Mouse (Mus musculus): ENCODE data around the gene Sash3.

The Sash3 gene

GRCm38 (mm10) chrX:48146262-48146661 is at the start of gene Sash3:
TSS of gene Sash3 (plus strand) at chrX:48146436.
- DNase-seq (ENCODE audit: low read depth) = no peak

GRCm38 (mm10) chrX:48096580-48096979 is 49.7 kb upstream of the Sash3 start:
- DNase-seq (ENCODE audit: low read depth) = no peak

DNA sequence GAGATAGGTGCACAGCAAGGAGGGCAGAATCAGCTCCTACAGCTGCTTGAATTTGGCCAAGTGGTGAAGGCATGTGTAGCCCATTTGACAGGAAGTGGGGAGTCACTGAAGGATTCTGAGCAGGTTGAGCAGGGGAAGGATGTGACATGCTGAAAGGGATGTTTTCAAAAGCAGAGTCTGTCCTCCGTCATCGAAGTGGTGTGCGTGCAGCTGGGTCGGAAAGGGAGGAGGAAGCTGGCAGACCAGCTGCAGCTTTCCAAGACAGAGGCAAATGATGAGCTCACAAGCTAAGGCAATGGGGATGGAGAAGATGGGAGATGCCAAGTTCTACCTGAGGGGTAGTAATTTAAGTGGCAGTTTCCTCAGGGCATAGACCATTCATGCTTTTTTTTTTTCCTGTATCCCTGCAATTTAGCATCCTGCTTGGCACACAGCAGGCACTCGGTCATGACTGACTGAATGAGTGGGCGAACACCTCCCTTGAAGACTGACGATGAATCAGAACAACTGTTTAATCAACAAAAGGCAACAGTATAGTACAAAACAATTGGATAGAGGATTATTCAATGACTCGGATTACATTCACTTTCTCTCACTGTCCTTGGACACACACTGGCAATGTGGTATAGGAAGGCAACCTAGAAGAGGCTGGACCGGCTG is 47.6 kb upstream of the Sash3 start:
- DNase-seq (ENCODE audit: low read depth) = no peak

DNA sequence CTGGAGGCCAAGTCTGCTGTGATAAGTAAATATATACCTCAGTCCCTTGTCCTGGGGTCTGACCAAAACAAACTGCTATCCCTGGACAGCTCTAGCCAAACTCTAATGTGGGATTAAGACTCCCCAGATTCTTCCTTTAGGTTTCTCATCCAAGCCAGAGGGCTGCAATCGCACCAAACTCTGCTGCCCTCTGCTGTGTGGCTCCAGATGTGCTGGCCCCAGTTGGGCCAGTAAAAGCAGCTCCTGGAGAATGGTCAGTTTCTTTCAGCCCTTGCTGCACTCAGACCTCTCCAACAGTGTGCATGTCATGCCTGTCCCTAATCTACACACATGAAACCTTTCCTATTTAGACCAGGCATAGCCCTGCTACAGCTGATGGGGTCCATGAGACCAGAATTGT is 46.4 kb upstream of the Sash3 start:
- no peak for DNase-seq (ENCODE audit: low read depth)

GRCm38 (mm10) chrX:48103256-48103655 is 43.0 kb upstream of the Sash3 start:
- no peak for DNase-seq (ENCODE audit: low read depth)

- no peak for DNase-seq (ENCODE audit: low read depth)
Observed at GRCm38 (mm10) chrX:48104736-48105441, 41.3 kb upstream of the Sash3 start.

GRCm38 (mm10) chrX:48106226-48106625 is 40.0 kb upstream of the Sash3 start:
- no peak for DNase-seq (ENCODE audit: low read depth)

GRCm38 (mm10) chrX:48108394-48109315 is 37.6 kb upstream of the Sash3 start, which contains the start of gene Xpnpep2:
TSS of gene Xpnpep2 (plus strand) at chrX:48108725.
- no peak for DNase-seq (ENCODE audit: low read depth)

DNA sequence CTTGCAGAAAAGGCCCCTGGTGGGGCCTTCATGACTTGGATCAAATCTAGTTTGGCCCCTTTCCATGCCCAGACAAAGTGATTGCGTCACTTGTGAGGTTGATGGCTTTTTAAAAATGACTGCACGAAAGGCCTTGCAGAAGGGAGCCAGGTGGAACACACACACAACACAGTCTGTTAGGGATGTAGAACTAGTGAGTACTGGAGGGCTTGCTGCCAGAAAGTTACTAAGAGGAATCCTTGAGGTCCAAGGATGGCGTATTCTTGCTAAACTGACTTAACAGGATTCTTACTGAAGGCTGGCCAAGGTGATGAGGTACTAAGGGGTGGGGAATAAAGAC is 37.0 kb upstream of the Sash3 start:
- DNase-seq (ENCODE audit: low read depth) = no peak

- DNase-seq (ENCODE audit: low read depth) = no peak
Observed at GRCm38 (mm10) chrX:48119294-48119693, 26.9 kb upstream of the Sash3 start.

DNA sequence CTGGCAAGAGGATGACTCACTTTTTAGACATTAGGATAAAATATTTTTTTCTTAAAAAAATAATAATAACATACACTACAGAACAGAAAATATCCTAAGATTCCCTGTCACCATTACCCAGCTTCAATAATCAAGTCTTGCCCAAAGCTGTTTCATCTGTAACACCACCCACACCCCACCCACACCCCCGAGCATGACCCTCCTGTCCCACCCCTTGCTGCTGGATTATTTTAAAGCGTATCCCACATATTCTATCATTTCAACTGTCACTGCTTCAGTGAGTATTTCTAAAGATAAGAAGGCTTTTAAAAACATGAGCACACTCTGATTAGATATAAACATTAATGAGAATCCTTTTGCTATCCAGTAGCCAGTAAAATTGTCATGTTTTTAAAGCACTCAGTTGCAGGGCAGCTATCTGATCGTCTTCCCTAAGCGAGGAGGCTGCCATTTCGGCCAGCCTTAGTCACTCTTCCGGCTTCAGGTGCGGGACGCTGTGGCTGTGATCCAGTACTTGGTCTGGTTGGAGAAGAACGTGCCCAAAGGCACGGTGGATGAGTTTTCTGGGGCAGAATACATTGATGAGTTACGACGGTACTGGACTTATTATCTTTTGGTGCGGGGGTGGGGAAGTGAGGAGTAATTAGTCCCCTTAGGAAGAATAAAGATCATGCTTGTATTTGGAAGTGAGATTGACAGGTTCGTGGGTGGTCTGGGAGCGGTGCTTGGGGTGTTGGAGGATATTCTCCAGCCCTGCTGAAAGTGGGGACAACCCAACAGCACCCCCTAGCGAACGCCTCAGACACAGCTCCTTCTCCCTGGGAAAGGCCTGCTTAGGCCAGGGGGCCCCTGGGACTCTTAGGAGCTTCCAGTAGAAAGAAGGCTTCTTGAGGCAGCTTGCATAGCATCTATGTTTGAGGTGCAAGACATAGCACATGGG is 21.8 kb upstream of the Sash3 start:
- no peak for DNase-seq (ENCODE audit: low read depth)

GRCm38 (mm10) chrX:48126903-48127476 is 19.2 kb upstream of the Sash3 start:
- DNase-seq (ENCODE audit: low read depth) = no peak

- DNase-seq (ENCODE audit: low read depth) = no peak
Observed at GRCm38 (mm10) chrX:48127502-48128218, 18.6 kb upstream of the Sash3 start.

DNA sequence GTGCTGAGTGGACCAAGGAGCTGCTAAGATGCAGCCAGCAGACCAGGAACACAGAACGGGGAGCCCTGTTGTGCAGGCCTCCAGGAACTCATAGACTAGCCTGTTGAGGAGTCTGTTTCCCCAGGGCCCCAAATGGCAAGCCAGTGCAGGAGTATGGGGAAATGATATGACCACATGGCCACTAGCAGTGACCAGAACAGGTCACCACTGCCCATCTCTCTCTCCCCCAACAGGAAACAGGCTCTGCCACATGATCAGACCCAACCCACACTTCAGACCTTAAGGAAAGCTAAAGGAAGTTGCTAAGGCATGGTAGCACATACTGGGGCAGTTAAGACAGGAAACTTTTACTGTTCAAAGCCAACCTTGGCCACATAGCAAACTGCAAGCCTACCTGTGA is 17.1 kb upstream of the Sash3 start:
- DNase-seq (ENCODE audit: low read depth) = no peak

DNA sequence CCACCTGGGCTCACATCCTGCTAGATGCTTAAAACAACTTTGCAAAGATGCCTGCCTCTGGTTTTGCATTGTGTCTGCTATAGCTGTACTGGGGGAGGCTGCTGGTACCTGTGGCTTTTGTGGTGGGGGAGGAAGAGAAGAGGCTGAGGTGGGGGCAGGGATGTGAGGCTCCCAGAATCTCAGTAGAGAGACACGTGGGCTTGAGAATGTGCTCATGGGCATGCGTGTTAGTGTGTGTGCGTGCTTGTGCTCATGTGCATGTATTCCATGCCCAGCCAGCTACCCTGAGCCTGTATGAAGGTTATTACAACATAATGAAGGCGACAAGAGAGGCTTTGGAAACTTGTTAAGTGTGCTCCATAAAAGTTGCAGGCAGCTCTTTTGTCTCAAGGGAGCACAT is 9.3 kb upstream of the Sash3 start:
- DNase-seq (ENCODE audit: low read depth) = no peak

- no peak for DNase-seq (ENCODE audit: low read depth)
Observed at GRCm38 (mm10) chrX:48138011-48138410, 8.2 kb upstream of the Sash3 start.

DNA sequence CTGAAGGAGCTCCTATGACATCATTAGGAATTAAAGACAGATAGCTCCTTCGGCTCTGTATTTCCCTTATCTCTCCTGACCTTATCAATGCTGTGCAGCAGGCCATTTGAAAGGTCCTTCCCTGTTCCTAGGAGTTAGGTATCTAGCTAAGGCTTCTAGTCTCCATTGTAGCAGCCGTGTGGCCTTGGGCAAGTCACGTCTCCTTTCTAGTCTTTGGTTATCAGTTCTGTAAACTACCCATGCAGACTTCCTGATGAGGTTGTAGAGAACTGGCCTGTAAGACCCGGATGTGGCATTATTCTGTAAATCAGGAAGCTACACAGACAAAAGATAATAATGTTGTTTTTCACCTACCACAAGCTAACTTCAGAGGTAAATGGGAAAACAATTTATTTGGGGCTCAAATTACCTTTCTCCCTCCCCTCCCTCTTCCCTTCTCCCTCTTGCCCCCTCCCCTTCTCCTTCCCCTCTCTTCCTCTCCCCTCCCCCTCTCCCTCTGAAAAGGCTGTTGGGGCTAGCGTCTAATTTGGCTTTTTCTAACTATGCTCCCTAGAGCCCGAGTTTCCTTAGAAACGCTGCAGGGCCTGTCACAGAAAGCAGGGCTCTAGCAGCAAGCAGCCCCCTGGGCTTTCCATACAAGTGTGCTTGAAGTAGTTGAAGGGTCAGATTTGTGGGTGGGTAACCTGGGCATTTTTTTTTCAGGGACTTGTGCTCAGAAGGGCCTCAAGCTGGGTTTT is 7.5 kb upstream of the Sash3 start:
- DNase-seq (ENCODE audit: low read depth) = no peak

DNA sequence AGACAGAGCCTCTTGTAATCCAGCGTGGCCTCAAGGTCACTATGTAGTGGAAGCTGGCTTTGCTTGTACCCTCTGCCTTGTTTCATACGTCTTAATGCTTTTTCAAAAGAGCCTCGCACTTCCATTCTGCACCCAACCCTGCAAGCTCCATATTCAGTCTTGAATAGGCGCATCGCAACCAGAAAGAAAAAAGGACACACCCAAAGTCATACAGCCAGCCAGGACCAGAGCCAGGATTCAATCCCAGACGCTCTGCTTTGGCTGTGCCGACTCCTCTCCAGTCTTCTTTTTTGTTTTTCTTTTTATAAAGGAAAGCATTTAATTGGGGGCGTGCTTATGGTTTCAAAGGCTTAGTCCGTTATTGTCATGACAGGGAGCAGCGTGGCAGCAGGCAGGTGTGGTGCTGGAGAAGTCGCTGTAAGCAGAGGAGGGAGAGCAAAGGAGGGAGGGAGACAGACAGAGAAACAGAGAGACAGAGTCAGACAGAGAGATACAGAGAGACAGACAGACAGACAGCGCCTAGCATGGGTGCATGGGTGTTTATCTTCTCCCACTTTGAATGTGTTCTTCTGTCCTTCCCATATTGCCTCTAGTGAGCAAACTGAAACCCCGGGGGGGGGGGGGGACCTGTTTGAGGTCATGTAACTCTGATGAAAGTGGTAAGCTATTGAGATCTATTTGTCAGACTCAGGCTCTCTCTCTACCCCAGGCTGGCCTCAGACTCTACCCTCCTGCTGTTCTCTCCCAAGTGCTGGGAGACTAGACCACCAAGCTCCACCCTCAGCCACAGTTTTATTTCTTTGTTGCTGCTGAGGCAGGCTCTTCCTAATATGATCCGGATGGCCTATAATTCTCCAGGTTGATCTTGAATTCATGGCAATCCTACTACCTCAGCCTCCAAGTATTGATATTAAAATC is 6.6 kb upstream of the Sash3 start:
- DNase-seq (ENCODE audit: low read depth) = no peak

All from fibroblast of lung, adult 2 months (primary cell).